Mouse (Mus musculus) ES-Bruce4 (cell line): Measurements from ENCODE around the gene Sfxn3. TPM values are rescaled to one million over a fixed set of nuclear protein-coding genes. Genes with fewer than 3 reads are reported as not detected.
A peak's percentile ranks its signal among the peaks of the same experiment; 100 is the strongest.

Experiments
- H3K27ac ChIP-seq: 2 replicates; pipeline ENCODE4 v1.5.1; 2012; ENCODE audit warnings: low read length, inconsistent platforms; ENCODE audit not compliant: insufficient read depth
- H3K27me3 ChIP-seq: 2 replicates; pipeline ENCODE4 v1.6.1; 2012; ENCODE audit warnings: mild to moderate bottlenecking, low read length, inconsistent platforms; ENCODE audit not compliant: control insufficient read depth, poor library complexity, insufficient read depth, severe bottlenecking
- H3K36me3 ChIP-seq: 2 replicates; pipeline ENCODE4 v1.6.1; 2012; ENCODE audit warnings: inconsistent platforms, mild to moderate bottlenecking, low read length, moderate library complexity; ENCODE audit not compliant: control insufficient read depth, poor library complexity, insufficient read depth, severe bottlenecking
- H3K4me1 ChIP-seq: one replicate; pipeline ENCODE4 v1.8.1; 2011; ENCODE audit warnings: low read length; ENCODE audit not compliant: control insufficient read depth, insufficient read depth
- H3K4me3 ChIP-seq: 2 replicates; pipeline ENCODE4 v1.5.1; 2011; ENCODE audit warnings: low read depth, mild to moderate bottlenecking, low read length
- H3K9ac ChIP-seq: 2 replicates; pipeline ENCODE4 v1.6.1; 2012; ENCODE audit warnings: low read depth, mild to moderate bottlenecking, inconsistent platforms; ENCODE audit not compliant: poor library complexity, severe bottlenecking
- H3K9me3 ChIP-seq: replicated peaks from 2 replicates; pipeline ENCODE4 v1.6.1; 2012; ENCODE audit warnings: mild to moderate bottlenecking, low read length, inconsistent platforms; ENCODE audit not compliant: control insufficient read depth, poor library complexity, insufficient read depth, severe bottlenecking
- CTCF ChIP-seq: IDR thresholded peaks from one replicate; pipeline ENCODE4 v1.8.1; 2011; ENCODE audit warnings: low read depth, low read length
- EP300 ChIP-seq: IDR thresholded peaks from 2 replicates; pipeline ENCODE4 v1.6.1; 2011; ENCODE audit warnings: low read depth, low read length; ENCODE audit not compliant: insufficient read depth
- POLR2A ChIP-seq: IDR thresholded peaks from one replicate; pipeline ENCODE4 v1.8.1; 2011; ENCODE audit warnings: low read length; ENCODE audit not compliant: insufficient read depth
- polyA plus RNA-seq: library from polyadenylated mRNA; stranded (reverse); fragments of >200 nt; gene quantifications from 2 replicates; pipeline ENCODE4 v1.2.4, GENCODE M21; 2011; ENCODE audit warnings: low read depth; ENCODE audit not compliant: missing spikeins, insufficient read depth, insufficient read length

Gene Sfxn3
- polyA plus RNA-seq, 1 experiment: 15.6 TPM

DNA sequence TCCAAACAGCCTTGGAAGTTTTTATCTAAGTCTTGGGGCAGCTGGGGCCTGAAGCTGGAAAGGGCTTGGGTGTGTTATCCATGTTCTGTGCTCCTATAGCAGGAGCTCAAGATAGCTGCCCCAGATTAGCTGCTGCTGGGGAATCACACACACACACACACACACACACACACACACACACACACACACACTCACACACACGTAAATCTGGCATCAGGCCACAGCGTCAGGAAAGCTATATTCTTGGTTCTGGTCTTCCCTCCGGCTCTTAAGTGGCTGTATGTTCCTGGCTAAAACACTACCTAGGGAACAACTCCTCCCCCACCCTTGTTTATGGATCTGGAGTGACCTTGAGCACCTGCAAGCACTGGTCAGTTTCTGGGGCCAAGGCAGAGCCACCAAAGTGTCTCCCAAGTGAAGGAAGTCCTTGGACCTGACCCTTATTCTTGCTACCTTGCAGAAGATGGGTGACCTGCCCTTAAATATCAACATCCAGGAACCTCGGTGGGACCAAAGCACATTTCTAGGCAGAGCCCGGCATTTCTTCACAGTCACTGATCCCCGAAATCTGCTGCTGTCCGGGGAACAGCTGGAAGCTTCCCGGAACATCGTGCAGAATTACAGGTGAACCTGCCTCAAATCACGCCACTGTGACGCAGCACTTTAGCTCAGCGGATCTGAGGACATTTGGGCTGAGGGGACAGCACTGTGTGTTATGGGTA, 1.5 kb downstream of the Sfxn3 start:
- TF ChIP-seq CTCF: no peak
- no peak for TF ChIP-seq POLR2A
- no peak for TF ChIP-seq EP300
- H3K27me3 ChIP-seq: no peaks in the 10 kb centered on the region

DNA sequence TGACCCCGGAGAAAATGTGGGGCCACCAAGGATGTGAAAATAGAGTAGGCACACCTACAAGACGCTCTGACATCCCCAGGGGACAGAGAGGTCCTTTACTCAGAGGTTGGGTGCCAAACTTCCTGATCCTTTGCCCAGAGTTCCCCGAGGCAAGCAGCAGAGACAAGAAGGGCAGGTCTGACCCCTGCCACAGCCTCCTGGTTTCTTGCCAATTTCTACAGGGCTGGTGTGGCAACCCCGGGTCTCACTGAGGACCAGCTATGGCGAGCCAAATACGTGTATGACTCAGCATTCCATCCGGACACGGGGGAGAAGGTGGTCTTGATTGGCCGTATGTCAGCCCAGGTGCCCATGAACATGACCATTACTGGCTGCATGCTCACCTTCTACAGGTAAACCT, 2.2 kb downstream of the Sfxn3 start:
- no peak overlapping the region for H3K9ac ChIP-seq
- H3K4me1 ChIP-seq: peaks cover 3% of the 10 kb centered on the region
- H3K4me3 ChIP-seq: no peak overlapping the region
- no peaks in the 10 kb centered on the region for H3K9me3 ChIP-seq
- no peaks in the 10 kb centered on the region for H3K27me3 ChIP-seq
- no peaks in the 10 kb centered on the region for H3K36me3 ChIP-seq
- H3K27ac ChIP-seq: no peak overlapping the region
- no peak for TF ChIP-seq POLR2A
- no peak for TF ChIP-seq EP300
- TF ChIP-seq CTCF: no peak

More for the DNA sequence above, 1.5 kb downstream of the Sfxn3 start:
- no peak overlapping the region for H3K27ac ChIP-seq
- no peaks in the 10 kb centered on the region for H3K36me3 ChIP-seq
- no peak overlapping the region for H3K9ac ChIP-seq
- peaks cover 2% of the 10 kb centered on the region for H3K4me1 ChIP-seq
- no peak overlapping the region for H3K4me3 ChIP-seq
- no peaks in the 10 kb centered on the region for H3K9me3 ChIP-seq

GRCm38 (mm10) chr19:45053451-45053850, 6.1 kb downstream of the Sfxn3 start:
- no peaks in the 10 kb centered on the region for H3K27me3 ChIP-seq
- H3K36me3 ChIP-seq: no peaks in the 10 kb centered on the region
- H3K9me3 ChIP-seq: no peaks in the 10 kb centered on the region
- H3K4me1 ChIP-seq: peaks cover 4% of the 10 kb centered on the region
- H3K9ac ChIP-seq: no peak overlapping the region
- no peak overlapping the region for H3K27ac ChIP-seq
- H3K4me3 ChIP-seq: no peak overlapping the region
- TF ChIP-seq EP300 (no peak), POLR2A (no peak), CTCF (no peak)

GRCm38 (mm10) chr19:45054892-45055690, 7.8 kb downstream of the Sfxn3 start:
- Histone ChIP-seq H3K9me3 (no peaks in the 10 kb centered on the region), H3K27ac (no peak overlapping the region), H3K27me3 (no peaks in the 10 kb centered on the region), H3K4me1 (peaks cover 3% of the 10 kb centered on the region), H3K9ac (no peak overlapping the region), H3K4me3 (no peak overlapping the region), H3K36me3 (no peaks in the 10 kb centered on the region)
- TF ChIP-seq CTCF: no peak
- no peak for TF ChIP-seq POLR2A
- no peak for TF ChIP-seq EP300

DNA sequence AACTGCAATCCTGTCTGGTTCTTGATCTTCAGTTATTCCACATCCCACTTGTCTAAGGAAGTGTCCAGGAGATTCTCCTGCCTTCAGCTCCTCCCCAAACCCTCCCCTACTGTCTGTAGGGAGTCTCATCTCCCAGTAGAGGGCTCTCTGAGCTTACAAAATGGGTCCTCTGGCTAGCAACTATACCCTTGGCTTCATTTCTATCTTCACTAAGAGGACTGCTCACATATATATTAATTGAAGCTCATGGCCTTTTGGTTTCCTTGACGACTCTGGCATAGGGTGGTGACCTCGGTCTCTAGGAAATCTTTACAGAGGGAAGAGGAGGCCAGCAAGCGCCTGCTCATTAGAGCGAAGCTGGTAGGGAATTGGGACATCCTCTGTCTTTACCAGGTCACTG, 9.1 kb downstream of the Sfxn3 start:
- Histone ChIP-seq H3K4me1 (peaks cover 3% of the 10 kb centered on the region), H3K27me3 (no peaks in the 10 kb centered on the region), H3K9ac (no peak overlapping the region), H3K4me3 (no peak overlapping the region), H3K27ac (no peak overlapping the region), H3K9me3 (no peaks in the 10 kb centered on the region), H3K36me3 (no peaks in the 10 kb centered on the region)
- TF ChIP-seq CTCF (peak; percentile 38), EP300 (no peak)
